Mouse (Mus musculus) liver, embryonic 11.5 days (tissue): ENCODE data around the gene Elob. TPM values are rescaled to one million over a fixed set of nuclear protein-coding genes. Genes with fewer than 3 reads are reported as not detected.

Experiments
- ATAC-seq: fragments of 200-750 bp; cut with Nextera tagmentation; replicated peaks from 2 replicates; pipeline ENCODE4 v1.8.0; 2017; ENCODE audit warnings: moderate number of reproducible peaks, mild to moderate bottlenecking, moderate TSS enrichment, moderate library complexity; ENCODE audit not compliant: low FRiP score
- DNase-seq: peaks from one replicate; pipeline ENCODE4 v3.0.0-alpha.2; 2017; ENCODE audit warnings: low spot score
- H3K27ac ChIP-seq: fragments of 300-500 bp; sonication (generic); 2 replicates; pipeline ENCODE4 v1.5.1; 2014; ENCODE audit warnings: mild to moderate bottlenecking, low read depth, low read length, control low read depth
- H3K27me3 ChIP-seq: fragments of 300-500 bp; sonication (generic); replicated peaks from 2 replicates; pipeline ENCODE4 v1.6.1; 2014; ENCODE audit warnings: low read length, mixed read lengths; ENCODE audit not compliant: control insufficient read depth, insufficient read depth
- H3K36me3 ChIP-seq: fragments of 300-500 bp; sonication (generic); 2 replicates; pipeline ENCODE4 v1.6.1; 2014; ENCODE audit warnings: mild to moderate bottlenecking, low read length, moderate library complexity, mixed read lengths; ENCODE audit not compliant: control insufficient read depth, insufficient read depth
- H3K4me1 ChIP-seq: fragments of 300-500 bp; sonication (generic); replicated peaks from 2 replicates; pipeline ENCODE4 v1.6.1; 2014; ENCODE audit warnings: low read length, mixed read lengths; ENCODE audit not compliant: control insufficient read depth, insufficient read depth
- H3K4me2 ChIP-seq: fragments of 300-500 bp; sonication (generic); 2 replicates; pipeline ENCODE4 v1.6.1; 2014; ENCODE audit warnings: mild to moderate bottlenecking, control low read depth, moderate library complexity
- H3K4me3 ChIP-seq: fragments of 300-500 bp; sonication (generic); 2 replicates; pipeline ENCODE4 v1.5.1; 2014; ENCODE audit warnings: low read depth, low read length, control low read depth
- H3K9ac ChIP-seq: fragments of 300-500 bp; sonication (generic); 2 replicates; pipeline ENCODE4 v1.6.1; 2014; ENCODE audit warnings: low read depth, low read length, control low read depth
- H3K9me3 ChIP-seq: fragments of 300-500 bp; sonication (generic); 2 replicates; pipeline ENCODE4 v1.6.1; 2016; ENCODE audit warnings: low read length, inconsistent platforms, mixed read lengths; ENCODE audit not compliant: control insufficient read depth
- WGBS: fragments of 180-500 bp; shearing (Covaris S2); extraction: QIAGEN DNeasy Blood & Tissue Kit; methylation state at CpG from one replicate; pipeline ENCODE4 v1.1.7; 2014; 5-methylcytosine and 5-hydroxymethylcytosine counted together
- polyA plus RNA-seq: library from polyadenylated mRNA; unstranded; fragments of >200 nt; fragmentation: Nextera tagmentation; extraction: Ambion mirVana; gene quantifications from 2 replicates; pipeline ENCODE4 v1.2.1, GENCODE M21; 2014

The Elob gene
- polyA plus RNA-seq, 1 experiment from 2014 or later: 795 TPM

- 76% methylated on average over 8 of the region's 8 CpGs for WGBS
- H3K4me3 ChIP-seq: no peak within 1 kb of the TSS
- no peaks in the 10 kb centered on the region for H3K4me1 ChIP-seq
- no peaks in the 10 kb centered on the region for H3K9me3 ChIP-seq
- H3K27me3 ChIP-seq: peaks cover 11% of the 10 kb centered on the region; the same call in 1 of the 2 replicates
- H3K36me3 ChIP-seq: no peaks in the 10 kb centered on the region
- DNase-seq (no peak), ATAC-seq (no peak)
- H3K4me2 ChIP-seq: no peak within 1 kb of the TSS
- H3K27ac ChIP-seq: no peak within 1 kb of the TSS
- H3K9ac ChIP-seq: no peak within 1 kb of the TSS; the same call in 1 of the 2 replicates
These were observed 7.2 kb upstream of the Elob start, which contains the start of gene Prss33 for GRCm38 (mm10) chr17:23836006-23836575. Gene Prss33 (minus strand): TSS chr17:23836056.

- Histone ChIP-seq H3K4me2 (no peak overlapping the region), H3K4me1 (peaks cover 9% of the 10 kb centered on the region), H3K4me3 (no peak overlapping the region), H3K27me3 (peaks cover 11% of the 10 kb centered on the region; the same call in 1 of the 2 replicates), H3K36me3 (peaks cover 2% of the 10 kb centered on the region; the same call in 1 of the 2 replicates), H3K9ac (no peak overlapping the region), H3K27ac (no peak overlapping the region), H3K9me3 (no peaks in the 10 kb centered on the region)
- ATAC-seq (no peak), DNase-seq (no peak)
- WGBS: 92% methylated on average over 1 of the region's 1 CpGs
These were observed 2.3 kb upstream of the Elob start for GRCm38 (mm10) chr17:23831201-23831600.

- peak overlapping the region; percentile 81 for H3K9ac ChIP-seq
- H3K4me2 ChIP-seq: peak overlapping the region; percentile 95
- H3K9me3 ChIP-seq: no peaks in the 10 kb centered on the region
- H3K27me3 ChIP-seq: peaks cover 6% of the 10 kb centered on the region; the same call in 1 of the 2 replicates
- DNase-seq (no peak), ATAC-seq (peak; percentile 61)
- peak overlapping the region; percentile 84 for H3K4me3 ChIP-seq
- peaks cover 9% of the 10 kb centered on the region for H3K4me1 ChIP-seq
- peaks cover 24% of the 10 kb centered on the region for H3K36me3 ChIP-seq
- peak overlapping the region; percentile 72 for H3K27ac ChIP-seq
- under 1% methylated on average over 47 of the region's 47 CpGs for WGBS
These were observed 500 bp downstream of the Elob start for GRCm38 (mm10) chr17:23828271-23829001.

- DNase-seq: no peak
- WGBS: 83% methylated on average over 4 of the region's 4 CpGs
- no peaks in the 10 kb centered on the region for H3K27me3 ChIP-seq
These were observed 3.3 kb downstream of the Elob start for GRCm38 (mm10) chr17:23825591-23825990.

GRCm38 (mm10) chr17:23823614-23824013 is 5.3 kb downstream of the Elob start:
- H3K4me3 ChIP-seq: no peak overlapping the region
- WGBS: 91% methylated on average over 12 of the region's 12 CpGs
- DNase-seq: no peak
- peaks cover 6% of the 10 kb centered on the region for H3K4me1 ChIP-seq
- no peak for ATAC-seq
- no peaks in the 10 kb centered on the region for H3K27me3 ChIP-seq
- H3K9me3 ChIP-seq: peaks cover 12% of the 10 kb centered on the region; the same call in 1 of the 2 replicates
- H3K9ac ChIP-seq: no peak overlapping the region
- H3K27ac ChIP-seq: no peak overlapping the region
- H3K36me3 ChIP-seq: peaks cover 70% of the 10 kb centered on the region
- no peak overlapping the region for H3K4me2 ChIP-seq

More at GRCm38 (mm10) chr17:23825591-23825990, 3.3 kb downstream of the Elob start:
- no peak overlapping the region for H3K9ac ChIP-seq
- no peak overlapping the region for H3K4me2 ChIP-seq
- ATAC-seq: no peak
- H3K4me1 ChIP-seq: peaks cover 9% of the 10 kb centered on the region
- H3K9me3 ChIP-seq: no peaks in the 10 kb centered on the region
- H3K27ac ChIP-seq: no peak overlapping the region
- peaks cover 50% of the 10 kb centered on the region for H3K36me3 ChIP-seq
- H3K4me3 ChIP-seq: no peak overlapping the region

- DNase-seq: no peak
- Histone ChIP-seq H3K9ac (no peak overlapping the region), H3K9me3 (peaks cover 18% of the 10 kb centered on the region; the same call in 1 of the 2 replicates), H3K4me3 (no peak overlapping the region), H3K36me3 (peaks cover 76% of the 10 kb centered on the region), H3K4me1 (peaks cover 6% of the 10 kb centered on the region), H3K4me2 (no peak overlapping the region), H3K27ac (no peak overlapping the region), H3K27me3 (no peaks in the 10 kb centered on the region)
- 87% methylated on average over 16 of the region's 16 CpGs for WGBS
- no peak for ATAC-seq
These were observed 5.9 kb downstream of the Elob start for GRCm38 (mm10) chr17:23823018-23823417.

- H3K4me2 ChIP-seq: no peak overlapping the region
- H3K4me1 ChIP-seq: no peaks in the 10 kb centered on the region; the same call in 1 of the 2 replicates
- WGBS: 72% methylated on average over 6 of the region's 6 CpGs
- no peak overlapping the region for H3K9ac ChIP-seq
- H3K27ac ChIP-seq: no peak overlapping the region
- H3K9me3 ChIP-seq: peaks cover 24% of the 10 kb centered on the region
- H3K4me3 ChIP-seq: no peak overlapping the region
- DNase-seq: no peak
- no peak for ATAC-seq
- peaks cover 85% of the 10 kb centered on the region for H3K36me3 ChIP-seq
- no peaks in the 10 kb centered on the region for H3K27me3 ChIP-seq
These were observed 6.8 kb downstream of the Elob start for GRCm38 (mm10) chr17:23822094-23822493.

GRCm38 (mm10) chr17:23820731-23821130 is 8.2 kb downstream of the Elob start:
- Histone ChIP-seq H3K4me2 (no peak overlapping the region), H3K4me3 (no peak overlapping the region), H3K27ac (no peak overlapping the region), H3K27me3 (no peaks in the 10 kb centered on the region), H3K9me3 (peaks cover 35% of the 10 kb centered on the region), H3K4me1 (no peaks in the 10 kb centered on the region), H3K36me3 (peaks cover 93% of the 10 kb centered on the region), H3K9ac (no peak overlapping the region)
- WGBS: 97% methylated on average over 5 of the region's 5 CpGs
- no peak for ATAC-seq
- DNase-seq: no peak
